Mouse (Mus musculus) liver, embryonic 16.5 days (tissue): Measurements from ENCODE around the gene Ing1. TPM values are rescaled to one million over a fixed set of nuclear protein-coding genes. Genes with fewer than 3 reads are reported as not detected.
A peak's percentile ranks its signal among the peaks of the same experiment; 100 is the strongest.

ENCODE experiments used
- ATAC-seq: fragments of 200-750 bp; cut with Nextera tagmentation; 2 replicates; pipeline ENCODE4 v1.8.0; 2017; ENCODE audit warnings: low read depth, mild to moderate bottlenecking, moderate number of reproducible peaks, moderate library complexity
- H3K27ac ChIP-seq: fragments of 300-500 bp; sonication (generic); 2 replicates; pipeline ENCODE4 v1.5.1; 2014; ENCODE audit warnings: mild to moderate bottlenecking, low read length
- H3K27me3 ChIP-seq: fragments of 300-500 bp; sonication (generic); 2 replicates; pipeline ENCODE4 v1.6.1; 2014; ENCODE audit warnings: low read depth, low read length, mixed read lengths; ENCODE audit not compliant: control insufficient read depth, insufficient read depth
- H3K36me3 ChIP-seq: fragments of 300-500 bp; sonication (generic); 2 replicates; pipeline ENCODE4 v1.6.1; 2014; ENCODE audit warnings: mild to moderate bottlenecking; ENCODE audit not compliant: control insufficient read depth, insufficient read depth
- H3K4me1 ChIP-seq: fragments of 300-500 bp; sonication (generic); 2 replicates; pipeline ENCODE4 v1.6.1; 2014; ENCODE audit warnings: low read depth, low read length, mixed read lengths; ENCODE audit not compliant: control insufficient read depth
- H3K4me2 ChIP-seq: fragments of 300-500 bp; sonication (generic); 2 replicates; pipeline ENCODE4 v1.6.1; 2014; ENCODE audit warnings: low read depth, low read length, mixed read lengths
- H3K4me3 ChIP-seq: fragments of 300-500 bp; sonication (generic); 2 replicates; pipeline ENCODE4 v1.5.1; 2014; ENCODE audit warnings: low read depth, mild to moderate bottlenecking, low read length
- H3K9ac ChIP-seq: fragments of 300-500 bp; sonication (generic); 2 replicates; pipeline ENCODE4 v1.6.1; 2014; ENCODE audit warnings: low read depth, low read length
- H3K9me3 ChIP-seq: fragments of 300-500 bp; sonication (generic); replicated peaks from 2 replicates; pipeline ENCODE4 v1.6.1; 2016; ENCODE audit warnings: low read length; ENCODE audit not compliant: control insufficient read depth
- WGBS: fragments of 180-500 bp; shearing (Covaris S2); extraction: QIAGEN DNeasy Blood & Tissue Kit; methylation state at CpG from one replicate; pipeline ENCODE4 v1.1.7; 2014; ENCODE audit not compliant: insufficient replicate concordance; 5-methylcytosine and 5-hydroxymethylcytosine counted together
- polyA plus RNA-seq: library from polyadenylated mRNA; unstranded; fragments of >200 nt; fragmentation: Nextera tagmentation; extraction: Ambion mirVana; gene quantifications from 2 replicates; pipeline ENCODE4 v1.2.1, GENCODE M21; 2015

The Ing1 gene
- polyA plus RNA-seq, 1 experiment from 2014 or later, result 11.1 TPM

DNA sequence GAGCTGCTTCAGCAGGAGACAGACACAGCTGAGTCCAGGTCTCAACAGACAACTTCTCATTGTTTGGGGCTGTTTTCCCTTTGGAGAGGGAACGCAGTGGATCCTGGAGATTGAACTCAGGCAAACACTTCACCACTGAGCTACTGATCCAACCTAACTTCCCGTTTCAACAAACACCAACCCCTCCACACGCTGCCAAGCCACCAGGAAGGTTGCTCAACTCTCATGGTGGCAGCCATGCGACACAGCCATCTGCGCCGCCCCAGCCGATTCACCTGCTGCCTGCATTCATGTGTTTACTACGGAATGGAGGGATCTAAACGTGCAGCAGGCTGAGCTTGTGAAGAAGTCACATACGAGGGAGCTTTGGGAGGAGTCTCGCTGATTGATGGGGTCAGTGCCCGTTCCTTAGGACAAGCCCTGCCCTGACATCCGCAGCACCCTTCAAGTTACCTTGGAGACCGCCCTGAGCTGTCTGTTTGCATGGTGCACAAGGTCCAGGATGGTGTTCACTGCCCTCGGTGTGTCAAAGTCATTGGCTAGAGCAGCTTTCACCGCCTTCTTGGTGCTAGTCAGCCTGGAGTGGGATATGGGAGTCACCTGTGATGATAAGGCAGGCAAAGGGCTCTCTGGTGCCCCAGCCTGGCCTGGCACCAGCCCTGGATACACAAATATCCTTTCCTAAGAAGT is 37.9 kb upstream of the Ing1 start:
- no peak overlapping the region for H3K27ac ChIP-seq
- whole genome bisulfite sequencing, result 71% methylated on average over 16 of the region's 16 CpGs

GRCm38 (mm10) chr8:11518056-11518396 is 37.3 kb upstream of the Ing1 start:
- Histone ChIP-seq H3K36me3 (peaks cover 13% of the 10 kb centered on the region), H3K4me3 (no peak overlapping the region), H3K4me2 (no peak overlapping the region), H3K9ac (no peak overlapping the region), H3K27me3 (no peaks in the 10 kb centered on the region), H3K9me3 (no peaks in the 10 kb centered on the region), H3K27ac (no peak overlapping the region), H3K4me1 (peaks cover 7% of the 10 kb centered on the region)
- 71% methylated on average over 6 of the region's 6 CpGs for WGBS
- ATAC-seq, result no peak

More for the DNA sequence above, 37.9 kb upstream of the Ing1 start:
- ATAC-seq, result no peak
- Histone ChIP-seq H3K4me1 (peaks cover 12% of the 10 kb centered on the region), H3K27me3 (no peaks in the 10 kb centered on the region), H3K9ac (no peak overlapping the region), H3K9me3 (no peaks in the 10 kb centered on the region), H3K4me2 (no peak overlapping the region), H3K36me3 (peaks cover 19% of the 10 kb centered on the region), H3K4me3 (no peak overlapping the region)

DNA sequence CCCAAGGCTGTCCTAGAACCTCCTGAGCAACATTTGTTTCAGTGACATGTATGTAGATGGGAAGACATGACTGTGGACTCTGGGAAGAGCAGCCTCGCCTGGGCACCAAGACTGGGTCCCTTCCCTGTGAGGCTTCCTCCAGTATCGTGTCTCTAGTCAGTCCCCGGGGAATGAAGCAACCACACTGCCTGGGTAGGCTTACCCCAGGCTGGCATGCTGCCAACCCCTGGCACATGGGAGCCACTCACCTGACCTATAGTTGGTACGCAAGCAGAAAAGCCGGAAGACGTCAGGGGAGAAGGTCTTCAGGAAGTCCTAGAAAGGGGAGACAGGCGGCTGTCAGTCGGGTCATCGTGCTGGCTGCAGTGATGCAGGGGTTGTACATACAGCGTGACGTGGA is 36.7 kb upstream of the Ing1 start:
- no peaks in the 10 kb centered on the region for H3K9me3 ChIP-seq
- 86% methylated on average over 11 of the region's 11 CpGs for WGBS
- H3K4me3 ChIP-seq, result no peak overlapping the region
- H3K4me1 ChIP-seq, result peaks cover under 1% of the 10 kb centered on the region; the same call in 1 of the 2 replicates
- no peak overlapping the region for H3K4me2 ChIP-seq
- ATAC-seq, result no peak
- H3K9ac ChIP-seq, result no peak overlapping the region
- H3K27ac ChIP-seq, result no peak overlapping the region
- H3K36me3 ChIP-seq, result peaks cover 10% of the 10 kb centered on the region
- H3K27me3 ChIP-seq, result no peaks in the 10 kb centered on the region

DNA sequence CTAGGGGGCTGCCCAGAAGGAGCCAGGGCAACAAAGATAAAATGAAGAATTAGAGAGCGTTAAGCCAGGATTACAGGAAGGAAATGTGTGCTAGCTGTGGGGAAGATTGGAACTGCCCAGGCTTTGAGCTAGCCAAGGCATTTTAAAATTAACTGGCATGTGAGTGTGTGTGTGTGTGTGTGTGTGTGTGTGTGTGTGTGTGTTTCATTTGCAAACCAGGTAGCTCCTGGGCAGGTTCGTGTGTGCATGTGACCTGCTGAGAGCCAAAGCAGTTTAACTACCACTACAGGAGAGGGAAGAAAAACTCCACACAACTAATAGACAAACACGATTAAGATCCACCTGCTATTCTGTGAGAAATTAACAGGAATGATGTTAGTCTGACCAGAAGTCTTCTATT is 32.0 kb upstream of the Ing1 start:
- Histone ChIP-seq H3K9me3 (no peaks in the 10 kb centered on the region), H3K4me1 (no peaks in the 10 kb centered on the region), H3K4me3 (no peak overlapping the region), H3K9ac (no peak overlapping the region), H3K27me3 (no peaks in the 10 kb centered on the region), H3K27ac (no peak overlapping the region), H3K36me3 (peaks cover 2% of the 10 kb centered on the region; the same call in 1 of the 2 replicates), H3K4me2 (no peak overlapping the region)
- ATAC-seq, result no peak
- WGBS, result 54% methylated on average over 3 of the region's 3 CpGs

DNA sequence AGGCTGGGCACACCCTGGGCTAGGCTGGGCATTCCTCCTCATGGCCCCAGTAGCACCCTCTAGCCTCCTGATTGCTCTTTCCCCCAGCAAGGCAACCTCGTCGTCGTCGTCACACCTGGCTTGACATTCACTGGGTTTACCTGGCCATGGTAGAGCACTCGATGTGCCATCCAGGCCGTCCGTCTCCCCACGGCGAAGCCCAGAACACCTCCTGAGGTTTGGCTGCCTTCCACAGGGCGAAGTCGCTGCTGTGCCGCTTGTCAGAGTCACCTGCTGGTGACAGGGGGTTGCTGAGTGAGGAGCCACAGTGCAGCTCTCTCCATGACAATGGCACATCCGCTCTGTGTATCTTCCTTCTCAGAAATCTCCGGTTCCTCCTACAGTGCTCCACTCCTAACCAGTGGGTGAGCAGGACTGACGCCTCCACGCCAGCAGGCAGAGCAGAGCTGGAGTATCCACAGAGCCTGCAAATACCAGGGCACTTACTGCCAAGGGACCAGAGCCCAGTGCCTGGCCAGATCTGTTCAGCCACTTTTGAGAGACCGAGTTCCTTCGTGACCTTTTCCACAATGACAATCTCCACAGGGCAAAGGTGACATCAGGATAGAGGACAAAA is 25.1 kb upstream of the Ing1 start:
- Histone ChIP-seq H3K9ac (no peak overlapping the region), H3K4me2 (no peak overlapping the region), H3K4me3 (no peak overlapping the region), H3K36me3 (no peaks in the 10 kb centered on the region; the same call in 1 of the 2 replicates), H3K27ac (no peak overlapping the region), H3K27me3 (no peaks in the 10 kb centered on the region), H3K9me3 (no peaks in the 10 kb centered on the region), H3K4me1 (no peaks in the 10 kb centered on the region; the same call in 1 of the 2 replicates)
- ATAC-seq, result no peak; the same call in 1 of the 2 replicates
- 77% methylated on average over 18 of the region's 18 CpGs for WGBS

DNA sequence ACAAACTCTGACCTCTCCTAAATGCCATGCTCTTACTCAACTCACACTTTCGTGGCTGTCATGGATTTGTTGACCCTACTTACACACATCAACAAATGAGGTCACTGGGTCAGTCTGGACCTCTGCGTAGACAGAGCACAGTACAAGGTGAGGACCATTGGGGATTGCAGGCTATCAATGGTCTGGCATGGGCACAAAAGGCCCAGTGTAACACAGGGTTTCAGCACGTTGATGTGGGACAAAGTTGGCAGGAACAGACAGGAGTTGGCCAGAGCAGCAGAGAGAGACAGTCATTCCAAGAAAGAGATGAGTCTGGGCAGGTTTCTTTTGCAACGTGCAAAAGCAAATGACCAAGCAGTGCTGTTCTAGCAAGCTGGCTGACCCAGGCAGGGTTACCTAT is 24.5 kb upstream of the Ing1 start:
- Histone ChIP-seq H3K4me1 (no peaks in the 10 kb centered on the region; the same call in 1 of the 2 replicates), H3K36me3 (no peaks in the 10 kb centered on the region; the same call in 1 of the 2 replicates), H3K9me3 (no peaks in the 10 kb centered on the region), H3K27me3 (no peaks in the 10 kb centered on the region), H3K9ac (no peak overlapping the region), H3K4me2 (no peak overlapping the region), H3K4me3 (no peak overlapping the region), H3K27ac (no peak overlapping the region)
- 66% methylated on average over 4 of the region's 4 CpGs for WGBS
- peak; percentile 94 for ATAC-seq

DNA sequence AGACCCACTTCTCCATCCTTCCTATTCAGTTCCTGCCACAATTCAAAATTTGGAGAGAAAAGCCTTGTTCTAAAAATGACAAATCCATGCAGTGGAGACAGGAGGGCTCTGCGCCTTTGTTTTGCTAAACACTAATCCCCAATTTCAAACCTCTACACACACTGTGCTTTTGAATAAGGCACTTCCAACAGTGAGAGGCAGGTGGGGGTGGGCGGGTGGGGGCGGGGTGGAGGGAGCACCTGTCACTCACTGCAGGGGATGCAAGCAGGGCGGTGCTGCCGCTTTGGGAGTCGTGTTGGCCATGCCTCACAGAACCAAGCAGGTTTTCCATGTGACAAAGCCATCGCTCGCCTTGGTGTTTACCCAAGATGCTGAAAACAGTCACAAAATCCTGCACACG is 20.9 kb upstream of the Ing1 start:
- H3K4me1 ChIP-seq, result no peaks in the 10 kb centered on the region; the same call in 1 of the 2 replicates
- H3K4me2 ChIP-seq, result no peak overlapping the region
- no peaks in the 10 kb centered on the region for H3K9me3 ChIP-seq
- H3K27me3 ChIP-seq, result no peaks in the 10 kb centered on the region
- H3K9ac ChIP-seq, result no peak overlapping the region
- no peak overlapping the region for H3K27ac ChIP-seq
- ATAC-seq, result no peak
- H3K36me3 ChIP-seq, result no peaks in the 10 kb centered on the region; the same call in none of the 2 replicates
- H3K4me3 ChIP-seq, result no peak overlapping the region
- WGBS, result 70% methylated on average over 9 of the region's 9 CpGs

GRCm38 (mm10) chr8:11539049-11539448 is 16.3 kb upstream of the Ing1 start:
- Histone ChIP-seq H3K27me3 (no peaks in the 10 kb centered on the region), H3K27ac (no peak overlapping the region), H3K4me2 (no peak overlapping the region), H3K4me3 (no peak overlapping the region), H3K9me3 (no peaks in the 10 kb centered on the region), H3K4me1 (no peaks in the 10 kb centered on the region), H3K9ac (no peak overlapping the region), H3K36me3 (peaks cover 6% of the 10 kb centered on the region)
- WGBS, result 73% methylated on average over 4 of the region's 4 CpGs
- no peak for ATAC-seq

GRCm38 (mm10) chr8:11540182-11540581 is 15.2 kb upstream of the Ing1 start:
- H3K27me3 ChIP-seq, result no peaks in the 10 kb centered on the region
- ATAC-seq, result no peak
- H3K4me1 ChIP-seq, result no peaks in the 10 kb centered on the region
- WGBS, result 80% methylated on average over 8 of the region's 8 CpGs
- no peak overlapping the region for H3K27ac ChIP-seq
- no peak overlapping the region for H3K4me3 ChIP-seq
- H3K36me3 ChIP-seq, result peaks cover 6% of the 10 kb centered on the region
- H3K9me3 ChIP-seq, result no peaks in the 10 kb centered on the region
- no peak overlapping the region for H3K4me2 ChIP-seq
- H3K9ac ChIP-seq, result no peak overlapping the region
